Mouse (Mus musculus) midbrain, embryonic 16.5 days (tissue): ENCODE results near the gene Tcf7l1. TPM values are rescaled to one million over a fixed set of nuclear protein-coding genes. Genes with fewer than 3 reads are reported as not detected.

Source experiments
- ATAC-seq: fragments of 200-750 bp; cut with Nextera tagmentation; 2 replicates; pipeline ENCODE4 v1.8.0; 2017; ENCODE audit warnings: moderate TSS enrichment
- H3K27ac ChIP-seq: fragments of 300-500 bp; sonication (generic); 2 replicates; pipeline ENCODE4 v1.5.1; 2014; ENCODE audit warnings: mild to moderate bottlenecking, low read length, mixed read lengths
- H3K27me3 ChIP-seq: fragments of 300-500 bp; sonication (generic); 2 replicates; pipeline ENCODE4 v1.6.1; 2014; ENCODE audit warnings: low read depth, low read length, mixed read lengths; ENCODE audit not compliant: control insufficient read depth, insufficient read depth
- H3K36me3 ChIP-seq: fragments of 300-500 bp; sonication (generic); 2 replicates; pipeline ENCODE4 v1.6.1; 2014; ENCODE audit warnings: mild to moderate bottlenecking, low read length, moderate library complexity, mixed read lengths; ENCODE audit not compliant: control insufficient read depth, insufficient read depth
- H3K4me1 ChIP-seq: fragments of 300-500 bp; sonication (generic); 2 replicates; pipeline ENCODE4 v1.6.1; 2014; ENCODE audit warnings: mild to moderate bottlenecking, low read length, mixed read lengths; ENCODE audit not compliant: control insufficient read depth, insufficient read depth
- H3K4me2 ChIP-seq: fragments of 300-500 bp; sonication (generic); 2 replicates; pipeline ENCODE4 v1.6.1; 2014; ENCODE audit warnings: mild to moderate bottlenecking, low read length, mixed read lengths
- H3K4me3 ChIP-seq: fragments of 300-500 bp; sonication (generic); 2 replicates; pipeline ENCODE4 v1.5.1; 2014; ENCODE audit warnings: low read depth, mild to moderate bottlenecking, low read length, moderate library complexity, mixed read lengths
- H3K9ac ChIP-seq: fragments of 300-500 bp; sonication (generic); 2 replicates; pipeline ENCODE4 v1.6.1; 2014; ENCODE audit warnings: low read depth, low read length, mixed read lengths
- H3K9me3 ChIP-seq: fragments of 300-500 bp; sonication (generic); replicated peaks from 2 replicates; pipeline ENCODE4 v1.6.1; 2014; ENCODE audit warnings: mild to moderate bottlenecking, low read length, mixed read lengths; ENCODE audit not compliant: control insufficient read depth, poor library complexity, severe bottlenecking
- WGBS: fragments of 180-500 bp; shearing (Covaris S2); extraction: QIAGEN DNeasy Blood & Tissue Kit; methylation state at CpG from one replicate; pipeline ENCODE4 v1.1.7; 2014; 5-methylcytosine and 5-hydroxymethylcytosine counted together
- polyA plus RNA-seq: library from polyadenylated mRNA; unstranded; fragments of >200 nt; fragmentation: Nextera tagmentation; extraction: Ambion mirVana; gene quantifications from 2 replicates; pipeline ENCODE4 v1.2.1, GENCODE M21; 2015

Gene Tcf7l1
- polyA plus RNA-seq, 1 experiment from 2014 or later, result 4.1 TPM

GRCm38 (mm10) chr6:72744144-72744800 lies 44.8 kb downstream of the Tcf7l1 start:
- peaks cover 8% of the 10 kb centered on the region; the same call in 1 of the 2 replicates for H3K4me1 ChIP-seq
- 68% methylated on average over 10 of the region's 10 CpGs for WGBS
- H3K27me3 ChIP-seq, result no peaks in the 10 kb centered on the region
- H3K27ac ChIP-seq, result no peak overlapping the region
- H3K9ac ChIP-seq, result no peak overlapping the region
- H3K4me3 ChIP-seq, result no peak overlapping the region
- H3K36me3 ChIP-seq, result no peaks in the 10 kb centered on the region
- no peak for ATAC-seq
- H3K9me3 ChIP-seq, result no peaks in the 10 kb centered on the region
- no peak overlapping the region for H3K4me2 ChIP-seq

GRCm38 (mm10) chr6:72743624-72744041 lies 45.4 kb downstream of the Tcf7l1 start:
- H3K4me2 ChIP-seq, result no peak overlapping the region
- H3K27ac ChIP-seq, result no peak overlapping the region
- H3K4me3 ChIP-seq, result no peak overlapping the region
- no peak for ATAC-seq
- H3K9me3 ChIP-seq, result no peaks in the 10 kb centered on the region
- H3K4me1 ChIP-seq, result peaks cover 5% of the 10 kb centered on the region; the same call in 1 of the 2 replicates
- 82% methylated on average over 3 of the region's 3 CpGs for WGBS
- no peaks in the 10 kb centered on the region for H3K27me3 ChIP-seq
- H3K9ac ChIP-seq, result no peak overlapping the region
- no peaks in the 10 kb centered on the region for H3K36me3 ChIP-seq

- Histone ChIP-seq H3K9me3 (no peaks in the 10 kb centered on the region), H3K4me1 (0 out of 2 replicates have a peak, but pooled peaks cover 2% of the 10 kb centered on the region), H3K36me3 (no peaks in the 10 kb centered on the region), H3K27me3 (no peaks in the 10 kb centered on the region), H3K27ac (no peak overlapping the region), H3K4me2 (no peak overlapping the region), H3K9ac (no peak overlapping the region), H3K4me3 (no peak overlapping the region)
- no peak for ATAC-seq
- 90% methylated on average over 7 of the region's 7 CpGs for WGBS
Observed at GRCm38 (mm10) chr6:72742331-72742730, 46.7 kb downstream of the Tcf7l1 start.

GRCm38 (mm10) chr6:72740596-72741421 lies 48.2 kb downstream of the Tcf7l1 start:
- Histone ChIP-seq H3K27me3 (no peaks in the 10 kb centered on the region), H3K27ac (no peak overlapping the region), H3K9me3 (no peaks in the 10 kb centered on the region), H3K4me1 (0 out of 2 replicates have a peak, but pooled peaks cover 2% of the 10 kb centered on the region), H3K9ac (no peak overlapping the region), H3K36me3 (no peaks in the 10 kb centered on the region), H3K4me2 (no peak overlapping the region; the same call in 1 of the 2 replicates), H3K4me3 (no peak overlapping the region)
- 55% methylated on average over 20 of the region's 20 CpGs for WGBS
- ATAC-seq, result peak; percentile 62; the same call in 1 of the 2 replicates

GRCm38 (mm10) chr6:72736872-72737271 lies 52.2 kb downstream of the Tcf7l1 start:
- H3K4me3 ChIP-seq, result no peak overlapping the region
- no peaks in the 10 kb centered on the region for H3K9me3 ChIP-seq
- H3K4me2 ChIP-seq, result no peak overlapping the region
- no peak overlapping the region for H3K27ac ChIP-seq
- no peaks in the 10 kb centered on the region for H3K36me3 ChIP-seq
- H3K27me3 ChIP-seq, result no peaks in the 10 kb centered on the region
- no peak overlapping the region for H3K9ac ChIP-seq
- ATAC-seq, result no peak
- WGBS, result 96% methylated on average over 11 of the region's 11 CpGs
- H3K4me1 ChIP-seq, result no peaks in the 10 kb centered on the region

- H3K4me3 ChIP-seq, result no peak overlapping the region
- 47% methylated on average over 12 of the region's 12 CpGs for WGBS
- no peaks in the 10 kb centered on the region for H3K27me3 ChIP-seq
- no peaks in the 10 kb centered on the region for H3K36me3 ChIP-seq
- no peaks in the 10 kb centered on the region for H3K9me3 ChIP-seq
- H3K4me1 ChIP-seq, result 0 out of 2 replicates have a peak, but pooled peaks cover 3% of the 10 kb centered on the region
- ATAC-seq, result no peak
- no peak overlapping the region for H3K9ac ChIP-seq
- no peak overlapping the region for H3K4me2 ChIP-seq
- no peak overlapping the region for H3K27ac ChIP-seq
Observed at GRCm38 (mm10) chr6:72735206-72735605, 53.8 kb downstream of the Tcf7l1 start.

GRCm38 (mm10) chr6:72733375-72733774 lies 55.7 kb downstream of the Tcf7l1 start:
- Histone ChIP-seq H3K27me3 (no peaks in the 10 kb centered on the region), H3K4me2 (no peak overlapping the region), H3K9ac (no peak overlapping the region), H3K36me3 (no peaks in the 10 kb centered on the region), H3K9me3 (no peaks in the 10 kb centered on the region), H3K27ac (no peak overlapping the region), H3K4me1 (peaks cover 6% of the 10 kb centered on the region), H3K4me3 (no peak overlapping the region)
- no peak for ATAC-seq
- 94% methylated on average over 3 of the region's 3 CpGs for WGBS

GRCm38 (mm10) chr6:72732109-72732508 lies 56.9 kb downstream of the Tcf7l1 start:
- no peak overlapping the region for H3K27ac ChIP-seq
- no peak overlapping the region for H3K9ac ChIP-seq
- no peaks in the 10 kb centered on the region for H3K9me3 ChIP-seq
- no peak overlapping the region for H3K4me2 ChIP-seq
- peaks cover 14% of the 10 kb centered on the region for H3K4me1 ChIP-seq
- H3K27me3 ChIP-seq, result no peaks in the 10 kb centered on the region
- no peak for ATAC-seq
- H3K36me3 ChIP-seq, result no peaks in the 10 kb centered on the region
- H3K4me3 ChIP-seq, result no peak overlapping the region
- WGBS, result 72% methylated on average over 4 of the region's 4 CpGs

GRCm38 (mm10) chr6:72730560-72730849 lies 58.5 kb downstream of the Tcf7l1 start:
- Histone ChIP-seq H3K36me3 (no peaks in the 10 kb centered on the region), H3K27ac (peak overlapping the region; percentile 60; the same call in 1 of the 2 replicates), H3K4me1 (peaks cover 14% of the 10 kb centered on the region), H3K4me2 (no peak overlapping the region), H3K27me3 (no peaks in the 10 kb centered on the region), H3K9ac (no peak overlapping the region), H3K4me3 (no peak overlapping the region), H3K9me3 (no peaks in the 10 kb centered on the region)
- WGBS, result 3% methylated on average over 8 of the region's 8 CpGs
- peak; percentile 84 for ATAC-seq
